Mouse (Mus musculus) embryo, embryonic 9.5 days (tissue): Measurements from ENCODE around the gene Tbc1d16.
"Not testable (repeated sequence)": the region's sequence is repeated elsewhere in the genome, so short reads cannot be mapped to it uniquely, and the experiment has no call there.

Experiments used
- DNase-seq: peaks from one replicate; pipeline ENCODE4 v3.0.0-alpha.2; 2017; ENCODE audit errors: extremely low spot score

The Tbc1d16 gene

GRCm38 (mm10) chr11:119228091-119228781, at the start of gene Tbc1d16, which contains the start of gene Ccdc40:
Gene Tbc1d16, minus strand, starts transcription at chr11:119228499.
Gene Ccdc40, plus strand, starts transcription at chr11:119228572.
- DNase-seq, result peak; percentile 89

GRCm38 (mm10) chr11:119273186-119273930, 45.1 kb upstream of the Tbc1d16 start:
- DNase-seq, result no peak

- not testable (repeated sequence) for DNase-seq
Measured at GRCm38 (mm10) chr11:119272492-119272891, 44.2 kb upstream of the Tbc1d16 start.

GRCm38 (mm10) chr11:119268557-119269195, 40.4 kb upstream of the Tbc1d16 start:
- no peak for DNase-seq

GRCm38 (mm10) chr11:119267768-119268556, 39.7 kb upstream of the Tbc1d16 start, which contains the start of gene Gaa:
Gene Gaa, plus strand, starts transcription at chr11:119267887.
- peak; percentile 91 for DNase-seq

- no peak for DNase-seq
Measured at GRCm38 (mm10) chr11:119267241-119267674, 39.0 kb upstream of the Tbc1d16 start.

- DNase-seq, result no peak
Measured at GRCm38 (mm10) chr11:119265811-119266210, 37.5 kb upstream of the Tbc1d16 start.

GRCm38 (mm10) chr11:119264413-119264812, 36.1 kb upstream of the Tbc1d16 start:
- DNase-seq, result no peak

GRCm38 (mm10) chr11:119259977-119260376, 31.7 kb upstream of the Tbc1d16 start:
- DNase-seq, result no peak

GRCm38 (mm10) chr11:119258572-119259322, 30.4 kb upstream of the Tbc1d16 start:
- DNase-seq, result peak; percentile 54

GRCm38 (mm10) chr11:119258216-119258571, 29.9 kb upstream of the Tbc1d16 start:
- DNase-seq, result no peak

GRCm38 (mm10) chr11:119256557-119256956, 28.3 kb upstream of the Tbc1d16 start:
- not testable (repeated sequence) for DNase-seq

- peak; percentile 78 for DNase-seq
Measured at GRCm38 (mm10) chr11:119252854-119253541, 24.7 kb upstream of the Tbc1d16 start.

- no peak for DNase-seq
Measured at GRCm38 (mm10) chr11:119250998-119251397, 22.7 kb upstream of the Tbc1d16 start.

- DNase-seq, result peak; percentile 80
Measured at GRCm38 (mm10) chr11:119249011-119249410, 20.7 kb upstream of the Tbc1d16 start.

GRCm38 (mm10) chr11:119245543-119245942, 17.2 kb upstream of the Tbc1d16 start:
- DNase-seq, result not testable (repeated sequence)

- DNase-seq, result no peak
Measured at GRCm38 (mm10) chr11:119239480-119239879, 11.2 kb upstream of the Tbc1d16 start.

- peak; percentile 56 for DNase-seq
Measured at GRCm38 (mm10) chr11:119238305-119238721, 10.0 kb upstream of the Tbc1d16 start.

- no peak for DNase-seq
Measured at GRCm38 (mm10) chr11:119237568-119238304, 9.4 kb upstream of the Tbc1d16 start.
